Mouse (Mus musculus) midbrain, postnatal 0 days (tissue): ENCODE measurements around the gene Ost4. TPM values are rescaled to one million over a fixed set of nuclear protein-coding genes. Genes with fewer than 3 reads are reported as not detected.

Source experiments
- ATAC-seq: fragments of 200-750 bp; cut with Nextera tagmentation; 2 replicates; pipeline ENCODE4 v1.8.0; 2017; ENCODE audit warnings: moderate number of reproducible peaks, mild to moderate bottlenecking, moderate TSS enrichment, moderate library complexity; ENCODE audit not compliant: low FRiP score
- DNase-seq: peaks from one replicate; pipeline ENCODE4 v3.0.0-alpha.2; 2015; ENCODE audit warnings: low spot score
- H3K27ac ChIP-seq: fragments of 300-500 bp; sonication (generic); 2 replicates; pipeline ENCODE4 v1.5.1; 2014; ENCODE audit warnings: low read depth, mild to moderate bottlenecking, low read length, mixed read lengths
- H3K27me3 ChIP-seq: fragments of 300-500 bp; sonication (generic); 2 replicates; pipeline ENCODE4 v1.6.1; 2014; ENCODE audit warnings: low read length, control low read depth, mixed read lengths; ENCODE audit not compliant: insufficient read depth
- H3K36me3 ChIP-seq: fragments of 300-500 bp; sonication (generic); 2 replicates; pipeline ENCODE4 v1.6.1; 2014; ENCODE audit warnings: low read length, control low read depth, mixed read lengths; ENCODE audit not compliant: insufficient read depth
- H3K4me1 ChIP-seq: fragments of 300-500 bp; sonication (generic); 2 replicates; pipeline ENCODE4 v1.6.1; 2014; ENCODE audit warnings: mild to moderate bottlenecking, control low read depth, antibody characterized with exemption, low read length, mixed read lengths; ENCODE audit not compliant: insufficient read depth
- H3K4me2 ChIP-seq: fragments of 300-500 bp; sonication (generic); 2 replicates; pipeline ENCODE4 v1.6.1; 2014; ENCODE audit warnings: low read depth, mild to moderate bottlenecking, low read length, mixed read lengths; ENCODE audit not compliant: poor library complexity, severe bottlenecking
- H3K4me3 ChIP-seq: fragments of 300-500 bp; sonication (generic); 2 replicates; pipeline ENCODE4 v1.5.1; 2014; ENCODE audit warnings: low read depth, mild to moderate bottlenecking, low read length, moderate library complexity
- H3K9ac ChIP-seq: fragments of 300-500 bp; sonication (generic); replicated peaks from 2 replicates; pipeline ENCODE4 v1.6.1; 2014; ENCODE audit warnings: mild to moderate bottlenecking, low read length, moderate library complexity, mixed read lengths; ENCODE audit not compliant: poor library complexity, severe bottlenecking
- H3K9me3 ChIP-seq: fragments of 300-500 bp; sonication (generic); 2 replicates; pipeline ENCODE4 v1.6.1; 2016; ENCODE audit warnings: low read length, control low read depth
- CTCF ChIP-seq: IDR thresholded peaks from 2 replicates; pipeline ENCODE4 v1.5.1; 2016; ENCODE audit warnings: antibody characterized with exemption, mild to moderate bottlenecking
- WGBS: fragments of 180-500 bp; shearing (Covaris S2); extraction: QIAGEN DNeasy Blood & Tissue Kit; methylation state at CpG from one replicate; pipeline ENCODE4 v1.1.7; 2014; 5-methylcytosine and 5-hydroxymethylcytosine counted together
- polyA plus RNA-seq: library from polyadenylated mRNA; unstranded; fragments of >200 nt; fragmentation: Nextera tagmentation; extraction: Ambion mirVana; gene quantifications from 2 replicates; pipeline ENCODE4 v1.2.1, GENCODE M21; 2015
- total RNA-seq: library from RNA; depleted of rRNA; stranded (reverse); fragments of >200 nt; gene quantifications from 2 replicates; pipeline ENCODE4 v1.2.3, GENCODE M21; 2014

Gene Ost4
- total and polyA plus RNA-seq, 2 experiments from 2014 or later, result 123 to 175 TPM

DNA sequence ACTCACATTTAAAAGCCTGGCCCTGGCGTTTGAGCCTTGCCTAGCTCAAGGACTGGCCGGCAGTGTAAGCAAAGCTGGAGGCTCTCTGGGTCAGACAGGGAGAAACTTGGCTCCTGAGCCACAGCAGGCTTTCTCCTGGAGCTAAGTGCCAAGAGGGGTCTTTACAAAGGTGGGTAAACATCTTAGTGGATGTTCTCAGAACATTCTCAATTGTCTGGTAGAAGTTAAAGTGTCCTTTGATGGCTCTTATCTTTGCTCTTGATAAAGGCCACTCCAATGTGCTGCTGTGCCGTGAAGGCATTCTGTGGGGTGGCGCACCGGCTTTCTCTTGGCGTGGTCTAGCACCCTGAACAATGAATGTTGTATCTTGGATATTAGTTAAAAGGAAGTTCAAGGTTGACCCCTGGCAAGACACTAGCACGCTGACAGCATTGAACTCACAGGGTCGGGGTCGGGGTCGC, 15.0 kb upstream of the Ost4 start:
- DNase-seq, result no peak
- WGBS, result 74% methylated on average over 10 of the region's 10 CpGs
- H3K4me1 ChIP-seq, result no peaks in the 10 kb centered on the region
- H3K36me3 ChIP-seq, result no peaks in the 10 kb centered on the region
- peak overlapping the region; percentile 65 for H3K9ac ChIP-seq
- no peak overlapping the region for H3K4me3 ChIP-seq
- H3K9me3 ChIP-seq, result no peaks in the 10 kb centered on the region
- H3K27ac ChIP-seq, result no peak overlapping the region
- peak overlapping the region; percentile 88 for H3K4me2 ChIP-seq
- TF ChIP-seq CTCF, result no peak
- H3K27me3 ChIP-seq, result no peaks in the 10 kb centered on the region
- ATAC-seq, result no peak

DNA sequence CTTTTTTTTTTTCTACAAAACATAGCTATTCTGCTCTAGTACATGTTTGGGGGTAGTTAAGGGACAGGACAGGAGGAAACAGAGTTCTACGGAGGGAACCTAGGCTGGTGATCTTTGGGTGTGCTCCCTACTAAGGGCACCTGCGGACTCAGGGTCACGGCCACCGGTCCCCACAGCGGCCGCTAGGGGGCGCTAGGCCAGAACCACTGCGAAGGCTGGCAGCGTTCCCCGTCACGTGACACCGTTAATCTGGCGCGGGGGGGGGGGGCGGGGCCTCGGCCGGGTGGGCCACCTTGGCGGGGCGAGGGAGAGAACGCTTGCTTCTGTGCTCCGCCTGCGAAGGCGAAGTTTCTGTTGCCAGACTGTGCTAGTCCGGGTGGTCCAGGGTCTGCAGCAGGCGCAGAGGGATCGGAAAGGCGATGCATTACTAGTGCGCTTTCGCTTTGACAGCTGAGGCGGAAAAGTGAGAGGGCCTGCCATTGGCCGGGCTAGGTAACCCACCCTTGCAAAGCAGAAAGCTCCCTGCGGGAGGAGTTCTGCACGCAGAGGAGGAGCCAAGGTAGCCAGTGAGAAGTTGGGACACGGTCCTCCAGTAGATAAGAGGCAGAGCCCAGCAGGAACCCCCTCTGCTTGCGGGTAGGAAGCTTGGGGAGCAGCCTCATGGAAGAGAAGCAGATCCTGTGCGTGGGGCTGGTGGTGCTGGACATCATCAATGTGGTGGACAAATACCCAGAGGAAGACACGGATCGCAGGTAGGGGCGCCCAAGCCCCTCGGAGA, 13.9 kb upstream of the Ost4 start, which contains the start of gene Khk:
TSS of gene Khk (plus strand) at position 176 of the 778 bp plus-strand sequence.
- peak; percentile 89 for TF ChIP-seq CTCF
- Histone ChIP-seq H3K9ac (peak within 1 kb of the TSS; percentile 65), H3K9me3 (no peaks in the 10 kb centered on the region), H3K4me1 (no peaks in the 10 kb centered on the region), H3K27ac (peak within 1 kb of the TSS; percentile 55), H3K4me3 (peak within 1 kb of the TSS; percentile 55), H3K27me3 (no peaks in the 10 kb centered on the region), H3K36me3 (no peaks in the 10 kb centered on the region), H3K4me2 (peak within 1 kb of the TSS; percentile 88)
- ATAC-seq (peak; percentile 74), DNase-seq (peak; percentile 92)
- 2% methylated on average over 35 of the region's 40 CpGs for WGBS

DNA sequence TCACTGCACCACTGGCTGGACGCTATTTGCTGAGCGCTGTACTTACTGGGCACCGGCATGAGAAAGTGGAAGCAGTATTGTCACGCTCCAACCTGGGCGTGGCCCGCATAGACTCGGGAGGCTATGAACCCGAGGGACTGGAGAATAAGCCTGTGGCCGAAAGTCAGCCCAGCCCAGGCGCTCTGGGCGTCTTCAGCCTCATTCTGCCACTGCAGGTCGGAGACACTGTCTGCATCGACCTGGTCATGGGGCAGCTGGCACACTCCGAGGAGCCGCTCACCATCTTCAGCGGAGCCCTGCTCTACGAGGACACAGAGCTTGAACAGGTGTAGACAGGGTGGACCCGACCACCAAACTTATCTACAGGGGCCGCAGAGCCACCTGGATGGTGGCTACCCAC, 13.0 kb upstream of the Ost4 start:
- WGBS, result 66% methylated on average over 19 of the region's 19 CpGs
- no peak for TF ChIP-seq CTCF
- Histone ChIP-seq H3K27ac (no peak overlapping the region), H3K9me3 (no peaks in the 10 kb centered on the region), H3K4me1 (peaks cover 1% of the 10 kb centered on the region; the same call in 1 of the 2 replicates), H3K36me3 (no peaks in the 10 kb centered on the region), H3K4me3 (no peak overlapping the region), H3K27me3 (no peaks in the 10 kb centered on the region), H3K4me2 (peak overlapping the region; percentile 88; the same call in 1 of the 2 replicates), H3K9ac (no peak overlapping the region)
- ATAC-seq (no peak), DNase-seq (no peak)

DNA sequence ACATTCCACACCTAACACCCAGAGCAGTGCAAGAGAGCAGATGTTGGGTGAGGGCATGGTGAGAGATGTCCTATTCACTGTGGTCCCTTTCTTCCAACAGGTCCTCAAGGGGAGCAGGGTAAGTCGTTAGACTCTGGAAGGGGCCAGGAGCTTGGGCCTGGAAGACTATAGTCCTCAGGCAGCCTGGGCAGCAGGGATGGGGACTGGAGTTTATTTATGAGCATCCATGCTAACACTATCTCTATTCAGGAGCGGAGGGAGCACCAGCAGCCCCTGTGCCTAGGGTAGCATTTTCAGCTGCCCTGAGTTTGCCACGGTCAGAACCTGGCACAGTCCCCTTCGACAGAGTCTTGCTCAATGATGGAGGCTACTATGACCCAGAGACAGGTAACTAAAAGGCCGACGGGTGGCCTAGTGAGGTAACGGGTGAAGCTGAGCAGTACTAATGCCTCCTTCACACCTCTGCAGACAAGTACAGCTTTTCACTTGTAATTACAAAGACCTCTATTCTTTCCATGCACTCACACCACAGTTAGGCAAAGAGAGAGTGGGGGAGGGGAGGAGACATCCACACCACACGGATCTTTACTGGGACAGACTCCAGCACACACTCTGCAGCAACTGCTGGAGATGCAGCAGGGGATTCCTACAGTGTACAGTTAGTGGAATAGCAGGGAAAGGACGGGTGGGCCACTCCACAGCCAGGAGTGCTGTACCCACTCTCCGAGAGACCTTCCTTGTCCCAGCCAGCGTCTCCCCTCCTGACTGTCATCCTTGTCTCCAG, 12.4 kb upstream of the Ost4 start:
- no peak overlapping the region for H3K4me3 ChIP-seq
- no peak for ATAC-seq
- H3K36me3 ChIP-seq, result no peaks in the 10 kb centered on the region
- no peaks in the 10 kb centered on the region for H3K27me3 ChIP-seq
- H3K27ac ChIP-seq, result no peak overlapping the region; the same call in 1 of the 2 replicates
- no peak overlapping the region for H3K9ac ChIP-seq
- 68% methylated on average over 11 of the region's 11 CpGs for WGBS
- no peaks in the 10 kb centered on the region for H3K9me3 ChIP-seq
- no peak overlapping the region for H3K4me2 ChIP-seq
- no peak for DNase-seq
- TF ChIP-seq CTCF, result no peak
- H3K4me1 ChIP-seq, result peaks cover 3% of the 10 kb centered on the region; the same call in 1 of the 2 replicates

DNA sequence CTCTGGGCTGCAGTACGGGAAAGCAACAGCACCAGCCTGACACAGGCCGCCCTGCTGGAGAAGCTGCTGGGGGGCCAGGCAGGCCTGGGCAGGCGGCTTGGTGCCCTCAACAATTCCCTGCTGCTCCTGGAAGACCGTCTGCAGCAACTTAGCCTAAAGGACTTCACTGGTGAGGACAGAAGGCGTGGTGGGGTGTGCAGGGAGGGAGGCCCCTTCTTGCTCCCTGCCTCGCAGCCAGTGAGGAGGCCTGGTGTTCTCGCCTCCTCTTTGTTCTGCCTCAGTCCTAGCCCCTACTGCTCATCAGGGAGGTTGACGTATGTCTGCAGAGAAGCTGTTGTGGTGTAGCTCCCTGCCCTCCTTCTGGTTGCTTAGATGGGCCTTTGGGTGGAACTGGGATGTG, 11.1 kb upstream of the Ost4 start:
- no peak for TF ChIP-seq CTCF
- Histone ChIP-seq H3K9me3 (no peaks in the 10 kb centered on the region), H3K4me1 (peaks cover 3% of the 10 kb centered on the region; the same call in 1 of the 2 replicates), H3K27ac (no peak overlapping the region), H3K4me3 (no peak overlapping the region), H3K36me3 (no peaks in the 10 kb centered on the region), H3K27me3 (no peaks in the 10 kb centered on the region), H3K9ac (no peak overlapping the region), H3K4me2 (no peak overlapping the region)
- ATAC-seq, result no peak
- DNase-seq, result no peak
- 79% methylated on average over 8 of the region's 8 CpGs for WGBS
